Mouse (Mus musculus) cerebellum, adult 2 months (tissue): ENCODE results near the gene Prpf19.

Experiments
- CTCF ChIP-seq: fragments of 200-500 bp; IDR thresholded peaks from 2 replicates; pipeline ENCODE4 v1.5.1; 2011; ENCODE audit warnings: low read depth, mild to moderate bottlenecking, control low read depth, low read length, moderate library complexity, borderline replicate concordance; ENCODE audit not compliant: insufficient read depth
- POLR2A ChIP-seq: fragments of 200-500 bp; IDR thresholded peaks from 2 replicates; pipeline ENCODE4 v1.6.1; 2011; ENCODE audit warnings: low read length, control low read depth, borderline replicate concordance; ENCODE audit not compliant: insufficient read depth

DNA sequence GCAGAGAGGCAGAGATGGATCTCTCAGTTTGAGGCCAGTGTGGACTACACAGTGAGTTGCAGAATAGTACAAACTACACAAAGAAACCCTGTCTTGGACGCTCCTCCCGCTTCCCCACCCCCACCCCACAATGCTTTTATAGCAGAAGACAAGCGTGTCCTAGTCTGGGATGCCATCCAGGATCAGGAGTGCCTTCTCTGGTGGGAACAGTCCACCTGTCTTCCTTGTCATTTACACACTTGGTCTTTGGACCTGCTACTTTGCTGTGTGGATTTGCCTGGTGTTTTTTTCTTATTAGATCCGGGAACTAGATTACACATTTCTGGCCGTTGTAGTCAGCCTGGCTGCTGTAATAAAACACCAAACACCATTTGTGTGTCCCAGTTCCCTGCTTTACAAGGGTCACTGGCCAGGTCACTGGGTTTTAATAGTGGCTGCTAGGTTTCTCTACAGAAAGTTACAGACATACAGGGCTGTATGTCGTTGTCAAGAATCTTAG lies 31.1 kb downstream of the Prpf19 start:
- TF ChIP-seq POLR2A (no peak), CTCF (no peak)
